Mouse (Mus musculus) G1E (cell line): ENCODE data around the gene Arsk.

Source experiments
- CTCF ChIP-seq: IDR thresholded peaks from 2 replicates; pipeline ENCODE4 v1.5.1; 2012; ENCODE audit warnings: low read depth, low read length, inconsistent platforms, mixed read lengths
- GATA1 ChIP-seq: IDR thresholded peaks from 2 replicates; pipeline ENCODE4 v1.6.1; 2012; ENCODE audit warnings: borderline replicate concordance, low read length, inconsistent platforms, mixed read lengths
- GATA2 ChIP-seq: IDR thresholded peaks from 2 replicates; pipeline ENCODE4 v1.6.1; 2012; ENCODE audit warnings: low read depth, low read length, inconsistent platforms, borderline replicate concordance
- POLR2AphosphoS5 ChIP-seq: IDR thresholded peaks from 2 replicates; pipeline ENCODE4 v1.6.1; 2012; ENCODE audit warnings: low read depth, low read length, inconsistent platforms; ENCODE audit not compliant: insufficient replicate concordance
- TAL1 ChIP-seq: conservative IDR thresholded peaks from 2 replicates; pipeline ENCODE4 v1.6.1; 2012; ENCODE audit warnings: low read depth, low read length, inconsistent platforms, mixed read lengths

DNA sequence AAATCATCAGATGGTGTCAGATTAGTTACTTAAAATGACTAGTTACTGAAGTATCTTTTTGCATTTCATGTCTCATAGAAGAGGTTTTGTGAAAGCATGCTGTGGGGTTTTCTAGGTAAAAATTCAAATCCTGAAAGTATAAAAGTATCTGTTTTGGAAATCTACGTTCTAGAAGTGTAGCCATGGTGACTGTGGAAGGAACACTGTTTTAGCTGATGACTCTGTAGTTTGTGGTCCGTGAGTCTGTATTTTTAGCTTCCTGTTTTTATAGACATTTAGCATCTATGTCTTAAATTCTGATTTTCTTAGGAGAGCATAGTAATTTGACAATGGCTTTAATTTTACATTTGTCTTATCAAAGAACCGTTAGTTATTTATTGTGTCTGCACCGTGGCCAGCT lies 30.3 kb upstream of the Arsk start:
- TF ChIP-seq POLR2AphosphoS5 (no peak), CTCF (no peak), GATA2 (no peak), TAL1 (no peak), GATA1 (no peak)
